Mouse (Mus musculus) liver, embryonic 11.5 days (tissue): ENCODE results near the gene Ttc7b. TPM values are rescaled to one million over a fixed set of nuclear protein-coding genes. Genes with fewer than 3 reads are reported as not detected.
A peak's percentile ranks its signal among the peaks of the same experiment; 100 is the strongest.

Experiments used
- ATAC-seq: fragments of 200-750 bp; cut with Nextera tagmentation; replicated peaks from 2 replicates; pipeline ENCODE4 v1.8.0; 2017; ENCODE audit warnings: moderate number of reproducible peaks, mild to moderate bottlenecking, moderate TSS enrichment, moderate library complexity; ENCODE audit not compliant: low FRiP score
- DNase-seq: peaks from one replicate; pipeline ENCODE4 v3.0.0-alpha.2; 2017; ENCODE audit warnings: low spot score
- H3K27ac ChIP-seq: fragments of 300-500 bp; sonication (generic); 2 replicates; pipeline ENCODE4 v1.5.1; 2014; ENCODE audit warnings: mild to moderate bottlenecking, low read depth, low read length, control low read depth
- H3K27me3 ChIP-seq: fragments of 300-500 bp; sonication (generic); replicated peaks from 2 replicates; pipeline ENCODE4 v1.6.1; 2014; ENCODE audit warnings: low read length, mixed read lengths; ENCODE audit not compliant: control insufficient read depth, insufficient read depth
- H3K36me3 ChIP-seq: fragments of 300-500 bp; sonication (generic); 2 replicates; pipeline ENCODE4 v1.6.1; 2014; ENCODE audit warnings: mild to moderate bottlenecking, low read length, moderate library complexity, mixed read lengths; ENCODE audit not compliant: control insufficient read depth, insufficient read depth
- H3K4me1 ChIP-seq: fragments of 300-500 bp; sonication (generic); replicated peaks from 2 replicates; pipeline ENCODE4 v1.6.1; 2014; ENCODE audit warnings: low read length, mixed read lengths; ENCODE audit not compliant: control insufficient read depth, insufficient read depth
- H3K4me2 ChIP-seq: fragments of 300-500 bp; sonication (generic); 2 replicates; pipeline ENCODE4 v1.6.1; 2014; ENCODE audit warnings: mild to moderate bottlenecking, control low read depth, moderate library complexity
- H3K4me3 ChIP-seq: fragments of 300-500 bp; sonication (generic); 2 replicates; pipeline ENCODE4 v1.5.1; 2014; ENCODE audit warnings: low read depth, low read length, control low read depth
- H3K9ac ChIP-seq: fragments of 300-500 bp; sonication (generic); 2 replicates; pipeline ENCODE4 v1.6.1; 2014; ENCODE audit warnings: low read depth, low read length, control low read depth
- H3K9me3 ChIP-seq: fragments of 300-500 bp; sonication (generic); 2 replicates; pipeline ENCODE4 v1.6.1; 2016; ENCODE audit warnings: low read length, inconsistent platforms, mixed read lengths; ENCODE audit not compliant: control insufficient read depth
- WGBS: fragments of 180-500 bp; shearing (Covaris S2); extraction: QIAGEN DNeasy Blood & Tissue Kit; methylation state at CpG from one replicate; pipeline ENCODE4 v1.1.7; 2014; 5-methylcytosine and 5-hydroxymethylcytosine counted together
- polyA plus RNA-seq: library from polyadenylated mRNA; unstranded; fragments of >200 nt; fragmentation: Nextera tagmentation; extraction: Ambion mirVana; gene quantifications from 2 replicates; pipeline ENCODE4 v1.2.1, GENCODE M21; 2014

Gene Ttc7b
- polyA plus RNA-seq, 1 experiment from 2014 or later = 6.2 TPM

DNA sequence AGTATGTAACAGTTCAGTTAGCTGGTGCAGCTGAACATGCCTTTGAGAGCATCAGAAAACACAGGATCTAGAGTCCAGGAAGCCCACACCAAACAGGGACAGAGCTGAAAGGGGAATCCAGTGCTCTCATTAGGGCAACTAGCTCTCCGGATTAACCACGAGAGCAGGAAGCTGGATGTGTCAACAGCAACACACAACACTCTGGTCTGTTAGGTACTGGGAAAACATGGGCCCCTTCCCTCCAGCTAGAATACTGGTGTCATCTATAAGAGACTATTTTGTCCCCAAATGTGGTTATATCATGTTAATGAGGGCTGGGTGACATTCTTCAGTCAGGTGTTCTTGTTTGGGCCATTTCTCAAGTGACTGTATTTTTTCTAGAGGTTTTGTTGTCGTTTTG, 21.4 kb upstream of the Ttc7b start:
- Histone ChIP-seq H3K9me3 (no peaks in the 10 kb centered on the region), H3K4me2 (no peak overlapping the region), H3K9ac (no peak overlapping the region), H3K4me3 (no peak overlapping the region), H3K4me1 (no peaks in the 10 kb centered on the region), H3K27me3 (no peaks in the 10 kb centered on the region), H3K36me3 (no peaks in the 10 kb centered on the region), H3K27ac (no peak overlapping the region)
- WGBS = 30% methylated on average over 3 of the region's 3 CpGs
- ATAC-seq = no peak
- DNase-seq = no peak

DNA sequence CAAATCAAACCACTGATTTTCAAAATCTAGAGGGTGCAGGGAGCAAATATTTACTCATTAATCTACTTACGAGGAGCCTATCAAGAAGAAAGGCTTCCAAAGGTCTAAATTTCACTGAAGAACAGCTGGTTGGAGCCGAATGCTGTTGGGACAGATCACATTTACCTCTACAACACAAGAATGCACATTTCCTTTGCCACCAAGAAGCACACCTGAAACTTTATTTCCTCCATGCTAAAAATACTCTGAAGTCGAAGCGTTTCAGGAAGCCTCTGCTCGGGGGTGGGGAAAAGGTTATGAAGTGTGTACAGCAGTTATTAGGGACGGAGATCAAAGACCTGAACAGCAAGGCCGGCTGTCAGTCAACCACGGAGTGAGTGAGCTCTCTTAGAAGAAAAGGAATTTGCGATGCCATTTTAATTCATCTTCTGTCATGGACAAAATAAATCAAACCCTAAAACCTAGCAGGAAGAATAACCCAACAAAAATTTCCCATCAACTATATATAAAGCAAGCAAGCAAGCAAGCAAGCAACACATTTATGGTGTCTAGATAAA, 18.6 kb upstream of the Ttc7b start:
- 44% methylated on average over 9 of the region's 9 CpGs for WGBS
- DNase-seq = no peak
- Histone ChIP-seq H3K36me3 (no peaks in the 10 kb centered on the region), H3K9me3 (no peaks in the 10 kb centered on the region), H3K9ac (no peak overlapping the region), H3K27ac (no peak overlapping the region), H3K4me3 (no peak overlapping the region), H3K4me2 (no peak overlapping the region), H3K4me1 (no peaks in the 10 kb centered on the region), H3K27me3 (no peaks in the 10 kb centered on the region)
- ATAC-seq = no peak

DNA sequence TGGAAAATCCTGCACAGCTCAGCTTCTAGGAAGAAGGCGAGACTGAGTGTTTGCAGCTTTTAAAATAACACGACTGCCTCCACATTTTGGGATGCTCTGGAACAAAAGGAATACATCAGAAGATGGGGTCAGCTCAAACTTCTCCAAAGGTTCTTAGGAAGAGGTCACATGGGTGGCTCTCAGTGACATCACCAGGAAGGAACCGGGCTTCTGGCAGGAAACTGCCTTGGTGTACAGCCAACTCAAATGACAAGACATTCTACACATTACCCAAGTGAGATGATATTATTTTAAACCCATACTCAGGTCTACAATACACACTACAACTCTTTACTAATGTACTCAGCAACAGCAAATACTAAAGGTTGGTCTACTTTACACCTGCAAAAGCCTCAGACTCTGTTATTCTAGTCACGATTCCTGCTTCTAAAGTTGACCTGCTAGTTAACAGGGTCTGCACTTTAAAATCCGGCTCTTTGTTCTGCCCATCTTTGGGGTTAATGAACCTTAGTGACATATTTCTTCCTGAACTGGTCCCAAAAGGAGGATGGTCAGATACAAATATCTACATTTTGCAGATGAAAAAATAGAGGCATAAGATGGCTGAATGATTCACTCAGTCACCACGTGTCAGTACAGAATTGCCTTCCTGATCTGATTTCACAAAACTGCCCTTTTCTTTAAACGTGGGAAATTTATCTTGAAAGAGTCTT, 18.0 kb upstream of the Ttc7b start:
- no peak overlapping the region for H3K4me3 ChIP-seq
- no peaks in the 10 kb centered on the region for H3K27me3 ChIP-seq
- no peaks in the 10 kb centered on the region for H3K36me3 ChIP-seq
- no peaks in the 10 kb centered on the region for H3K4me1 ChIP-seq
- no peak overlapping the region for H3K9ac ChIP-seq
- no peaks in the 10 kb centered on the region for H3K9me3 ChIP-seq
- ATAC-seq (no peak), DNase-seq (no peak)
- 57% methylated on average over 7 of the region's 7 CpGs for WGBS
- no peak overlapping the region for H3K27ac ChIP-seq
- no peak overlapping the region for H3K4me2 ChIP-seq

DNA sequence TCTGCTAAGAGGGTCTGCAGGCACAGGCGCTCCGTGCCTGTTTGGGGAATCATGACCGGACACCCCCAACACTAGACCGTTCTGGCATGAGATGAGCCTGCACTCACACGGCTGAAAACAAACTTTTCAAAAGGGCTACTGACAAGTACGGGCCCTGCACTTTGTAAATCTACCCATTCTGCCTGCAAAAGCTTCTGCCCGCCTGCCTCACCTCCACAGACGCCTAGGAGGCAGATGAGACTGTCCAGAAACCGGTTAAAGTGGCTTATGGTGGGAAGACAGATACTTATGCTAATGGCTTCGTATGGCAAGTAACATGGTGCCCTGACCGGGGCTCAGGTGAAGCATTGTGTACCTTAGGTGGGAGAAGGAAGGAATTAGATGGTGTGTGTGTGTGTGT, 16.5 kb upstream of the Ttc7b start:
- no peak for ATAC-seq
- Histone ChIP-seq H3K4me1 (no peaks in the 10 kb centered on the region), H3K27me3 (no peaks in the 10 kb centered on the region), H3K9me3 (no peaks in the 10 kb centered on the region), H3K4me3 (no peak overlapping the region), H3K4me2 (no peak overlapping the region), H3K9ac (no peak overlapping the region), H3K36me3 (no peaks in the 10 kb centered on the region), H3K27ac (no peak overlapping the region)
- no peak for DNase-seq
- 72% methylated on average over 11 of the region's 11 CpGs for WGBS

DNA sequence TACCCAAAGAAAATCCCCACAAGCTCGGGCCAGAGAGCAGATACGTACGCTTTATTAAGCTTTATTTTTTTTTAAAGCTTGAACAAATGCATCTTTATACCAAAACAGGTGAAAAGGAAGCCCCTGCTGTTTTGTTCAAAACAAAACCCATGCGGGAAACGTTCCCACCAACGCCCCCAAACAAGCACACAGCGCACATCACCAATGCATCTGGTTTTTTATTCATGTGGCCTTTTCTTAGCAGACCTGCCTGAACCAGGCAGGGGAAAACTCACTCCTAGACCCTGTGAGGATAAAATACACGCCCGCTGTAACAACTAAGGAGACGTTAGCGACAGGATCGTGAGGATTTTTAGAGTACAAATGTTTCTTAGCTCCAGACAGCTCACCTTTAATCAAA, 14.4 kb upstream of the Ttc7b start:
- DNase-seq (no peak), ATAC-seq (no peak)
- no peak overlapping the region for H3K4me3 ChIP-seq
- WGBS = 85% methylated on average over 12 of the region's 12 CpGs
- H3K4me1 ChIP-seq = no peaks in the 10 kb centered on the region
- no peak overlapping the region for H3K4me2 ChIP-seq
- H3K9me3 ChIP-seq = no peaks in the 10 kb centered on the region
- no peak overlapping the region for H3K9ac ChIP-seq
- no peaks in the 10 kb centered on the region for H3K36me3 ChIP-seq
- no peak overlapping the region for H3K27ac ChIP-seq
- H3K27me3 ChIP-seq = no peaks in the 10 kb centered on the region

DNA sequence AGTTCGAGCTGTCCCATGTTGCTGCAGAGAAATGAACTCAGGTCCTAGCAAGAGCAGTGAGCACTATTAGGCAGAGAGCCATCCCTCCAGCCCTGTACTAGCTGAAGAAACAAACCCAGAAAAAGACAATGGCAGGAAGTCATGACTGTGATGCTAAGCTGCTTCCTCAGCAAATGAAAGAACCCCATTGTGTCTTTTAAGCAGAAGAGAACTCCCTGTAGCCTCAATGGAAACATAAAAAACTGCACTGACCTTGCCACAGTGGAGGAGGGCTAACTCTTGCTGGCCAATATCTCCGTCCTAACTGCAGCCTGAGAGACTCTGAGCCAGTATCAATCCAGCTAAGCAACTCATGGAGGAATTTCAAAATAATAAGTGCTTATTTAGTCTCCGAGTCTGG, 13.4 kb upstream of the Ttc7b start:
- Histone ChIP-seq H3K9me3 (no peaks in the 10 kb centered on the region), H3K36me3 (no peaks in the 10 kb centered on the region), H3K9ac (no peak overlapping the region), H3K4me3 (no peak overlapping the region), H3K4me2 (no peak overlapping the region), H3K27ac (no peak overlapping the region), H3K4me1 (peaks cover 4% of the 10 kb centered on the region; the same call in 1 of the 2 replicates), H3K27me3 (no peaks in the 10 kb centered on the region)
- ATAC-seq = no peak
- DNase-seq = no peak
- WGBS = 68% methylated on average over 3 of the region's 3 CpGs

DNA sequence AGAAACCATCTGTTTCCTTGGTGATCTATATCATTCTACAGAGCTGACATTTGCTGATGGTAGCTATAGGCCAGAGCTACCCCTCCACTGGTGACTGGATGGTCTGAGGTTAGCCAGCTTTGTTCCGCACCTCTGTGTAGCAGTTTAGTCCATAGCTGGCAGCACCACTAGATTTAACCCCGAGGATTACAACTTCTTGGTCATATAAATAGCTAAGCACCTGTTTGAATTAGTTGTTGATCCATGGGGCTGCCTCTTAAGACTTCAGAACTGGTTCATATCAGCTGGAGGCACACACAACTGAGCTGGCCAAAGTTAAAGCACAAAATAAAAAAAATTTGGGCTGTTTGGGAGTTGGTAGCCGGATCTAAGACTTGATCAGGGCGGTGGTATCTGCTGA, 12.6 kb upstream of the Ttc7b start:
- no peak for ATAC-seq
- no peak for DNase-seq
- Histone ChIP-seq H3K36me3 (no peaks in the 10 kb centered on the region), H3K4me2 (no peak overlapping the region), H3K27me3 (no peaks in the 10 kb centered on the region), H3K27ac (no peak overlapping the region), H3K4me1 (peaks cover 4% of the 10 kb centered on the region; the same call in 1 of the 2 replicates), H3K9me3 (no peaks in the 10 kb centered on the region), H3K4me3 (no peak overlapping the region), H3K9ac (no peak overlapping the region)
- 69% methylated on average over 4 of the region's 4 CpGs for WGBS

DNA sequence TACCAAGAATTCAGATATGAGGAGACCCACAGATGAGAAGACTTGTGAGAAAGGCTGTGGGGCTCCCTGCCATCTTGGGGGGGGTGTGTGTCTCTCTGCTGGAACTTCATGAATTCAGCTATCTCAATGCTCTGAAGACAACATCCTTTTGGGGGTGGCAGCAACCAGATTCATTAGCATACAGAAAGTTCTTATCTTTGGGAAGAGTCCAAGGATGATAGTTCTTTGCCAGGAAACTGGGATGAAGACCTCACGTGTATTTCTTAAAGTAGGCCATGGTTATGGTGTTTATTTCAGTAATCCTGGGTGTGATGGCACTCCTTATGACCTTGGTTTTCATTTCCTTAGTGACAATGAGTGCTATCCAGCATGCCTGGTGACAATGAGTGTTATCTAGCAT, 11.1 kb upstream of the Ttc7b start:
- no peak overlapping the region for H3K27ac ChIP-seq

DNA sequence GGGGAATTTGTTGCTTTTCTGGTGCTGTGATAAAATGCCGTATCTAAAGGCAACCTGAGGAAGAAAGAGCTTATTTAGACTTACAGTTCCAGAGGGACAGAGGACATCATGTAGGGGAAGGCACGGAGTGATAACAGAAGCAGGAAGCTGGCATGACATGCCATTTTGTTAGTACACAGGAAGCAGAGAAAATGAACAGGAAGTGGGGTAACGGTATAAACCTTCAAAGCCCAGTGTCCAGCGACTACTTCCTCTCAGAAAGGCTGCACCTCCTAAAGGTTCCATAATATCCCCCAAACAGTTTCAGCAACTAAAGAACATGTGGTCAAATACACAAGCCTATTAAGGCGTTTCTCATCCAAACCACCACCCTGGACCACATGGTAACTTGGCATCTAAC, 10.2 kb upstream of the Ttc7b start:
- peaks cover 6% of the 10 kb centered on the region; the same call in 1 of the 2 replicates for H3K4me1 ChIP-seq
- 40% methylated on average over 5 of the region's 5 CpGs for WGBS
- H3K4me3 ChIP-seq = no peak overlapping the region
- no peak overlapping the region for H3K4me2 ChIP-seq
- ATAC-seq (no peak), DNase-seq (no peak)
- no peaks in the 10 kb centered on the region for H3K9me3 ChIP-seq
- H3K9ac ChIP-seq = no peak overlapping the region
- 0 out of 2 replicates have a peak overlapping the region, but pooled peaks have one; percentile 13 for H3K27ac ChIP-seq
- no peaks in the 10 kb centered on the region for H3K36me3 ChIP-seq
- H3K27me3 ChIP-seq = no peaks in the 10 kb centered on the region

More for the DNA sequence above, 11.1 kb upstream of the Ttc7b start:
- no peak overlapping the region for H3K4me2 ChIP-seq
- H3K27me3 ChIP-seq = no peaks in the 10 kb centered on the region
- peaks cover 6% of the 10 kb centered on the region; the same call in 1 of the 2 replicates for H3K4me1 ChIP-seq
- ATAC-seq (no peak), DNase-seq (no peak)
- H3K36me3 ChIP-seq = no peaks in the 10 kb centered on the region
- no peak overlapping the region for H3K4me3 ChIP-seq
- no peaks in the 10 kb centered on the region for H3K9me3 ChIP-seq
- H3K9ac ChIP-seq = no peak overlapping the region
- 67% methylated on average over 1 of the region's 1 CpGs for WGBS
